Mouse (Mus musculus) bone marrow, adult 2 months (tissue): ENCODE results near the gene Ubxn6.

Experiments
- CTCF ChIP-seq: fragments of 200-500 bp; IDR thresholded peaks from 2 replicates; pipeline ENCODE4 v1.5.1; 2011; ENCODE audit warnings: low read length, control low read depth; ENCODE audit not compliant: control insufficient read depth, insufficient read depth
- POLR2A ChIP-seq: fragments of 200-500 bp; IDR thresholded peaks from 2 replicates; pipeline ENCODE4 v1.6.1; 2011; ENCODE audit warnings: low read depth, mild to moderate bottlenecking, control low read depth, low read length, borderline replicate concordance; ENCODE audit not compliant: control insufficient read depth

GRCm38 (mm10) chr17:56036901-56037287 lies 37.9 kb downstream of the Ubxn6 start:
- TF ChIP-seq POLR2A (no peak), CTCF (no peak)
